7 mouse cellular contexts compared by ENCODE assay signal in genomic region chrX:99198961-99199631, GRCm38 (mm10).
DNase-seq lines count a peak whose midpoint lies in the region; ATAC-seq and TF ChIP-seq lines count a peak whose summit lies in the region.

No protein-coding gene starts in this region.

- no peak for TF ChIP-seq CTCF in lung, postnatal 0 days (IDR thresholded peaks at IDR 0.05)

- peak overlapping the region; percentile 65 for H3K9ac ChIP-seq in hindbrain, embryonic 13.5 days
- no peak overlapping the region for H3K9ac ChIP-seq in lung, postnatal 0 days (replicated peaks; ENCODE audit: low read depth)

- H3K27me3 ChIP-seq in hindbrain, embryonic 13.5 days, result peaks cover 42% of the 10 kb centered on the region
- no peaks in the 10 kb centered on the region for H3K27me3 ChIP-seq in lung, postnatal 0 days (replicated peaks; ENCODE audit: insufficient read depth, low read length)

- H3K36me3 ChIP-seq in hindbrain, embryonic 13.5 days, result no peaks in the 10 kb centered on the region
- H3K36me3 ChIP-seq in lung, postnatal 0 days (ENCODE audit: insufficient read depth, low read length), result no peaks in the 10 kb centered on the region

- peaks cover 29% of the 10 kb centered on the region for H3K4me1 ChIP-seq in hindbrain, embryonic 13.5 days (replicated peaks)
- no peaks in the 10 kb centered on the region for H3K4me1 ChIP-seq in lung, postnatal 0 days (ENCODE audit: insufficient read depth, low read depth, low read length)

- WGBS in hindbrain, embryonic 13.5 days, result 17% methylated on average over 28 of the region's 29 CpGs
- WGBS in lung, postnatal 0 days, result 16% methylated on average over 27 of the region's 29 CpGs

- peak; percentile 83 for DNase-seq in adrenal gland, adult 2 months
- DNase-seq in cerebellum, adult 9-10 months, result peak; percentile 55
- DNase-seq in frontal cortex, postnatal 25 days (ENCODE audit: low spot score in 2 of 2), result peak; percentile 7 to 10
- DNase-seq in layer of hippocampus, postnatal 25 days (ENCODE audit: extremely low spot score in 1 of 2, low spot score in 1 of 2), result peak; percentile 9 to 17
- peak; percentile 92 for DNase-seq in lung, postnatal 0 days (ENCODE audit: low spot score)
- DNase-seq in retina, embryonic 14.5 days (ENCODE audit: low spot score), result peak; percentile 78

- TF ChIP-seq EP300 in lung, postnatal 0 days (IDR thresholded peaks at IDR 0.05), result peak; percentile 23; the same call in 1 of the 2 replicates

- ATAC-seq in hindbrain, embryonic 13.5 days (ENCODE audit: low FRiP score), result peak; percentile 89
- peak; percentile 91 for ATAC-seq in lung, postnatal 0 days

- no peaks in the 10 kb centered on the region for H3K9me3 ChIP-seq in hindbrain, embryonic 13.5 days
- no peaks in the 10 kb centered on the region for H3K9me3 ChIP-seq in lung, postnatal 0 days (ENCODE audit: low read length)

- peak overlapping the region; percentile 92 for H3K27ac ChIP-seq in hindbrain, embryonic 13.5 days
- peak overlapping the region; percentile 89 for H3K27ac ChIP-seq in lung, postnatal 0 days (ENCODE audit: low read length)

- peak overlapping the region; percentile 46 for H3K4me2 ChIP-seq in hindbrain, embryonic 13.5 days
- H3K4me2 ChIP-seq in lung, postnatal 0 days (replicated peaks; ENCODE audit: low read depth, low read length), result peak overlapping the region; percentile 45

- 0 out of 2 replicates have a peak overlapping the region, but pooled peaks have one; percentile 8 for H3K4me3 ChIP-seq in hindbrain, embryonic 13.5 days
- H3K4me3 ChIP-seq in lung, postnatal 0 days (ENCODE audit: low read depth, low read length), result 0 out of 2 replicates have a peak overlapping the region, but pooled peaks have one; percentile 8

Comparison
In these comparisons a context has a peak if more than half of its experiments do, and no peak if none do; other contexts are left out.
1. Peak in every context shown above with its lines: DNase-seq, ATAC-seq, H3K4me3 ChIP-seq and H3K27ac ChIP-seq.
2. DNase-seq: peak in every context shown above with its lines; median percentile 92 in lung, postnatal 0 days; 83 in adrenal gland, adult 2 months; 78 in retina, embryonic 14.5 days; 55 in cerebellum, adult 9-10 months; 13 in layer of hippocampus, postnatal 25 days; 8 in frontal cortex, postnatal 25 days.